Mouse (Mus musculus) hindbrain, postnatal 0 days (tissue): ENCODE data around the gene Map4k3. TPM values are rescaled to one million over a fixed set of nuclear protein-coding genes. Genes with fewer than 3 reads are reported as not detected.

Experiments
- ATAC-seq: fragments of 200-750 bp; cut with Nextera tagmentation; 2 replicates; pipeline ENCODE4 v1.8.0; 2017; ENCODE audit warnings: mild to moderate bottlenecking, moderate TSS enrichment, moderate library complexity
- DNase-seq: peaks from one replicate; pipeline ENCODE4 v3.0.0-alpha.2; 2015; ENCODE audit warnings: low spot score
- H3K27ac ChIP-seq: fragments of 300-500 bp; sonication (generic); 2 replicates; pipeline ENCODE4 v1.5.1; 2014; ENCODE audit warnings: mild to moderate bottlenecking
- H3K27me3 ChIP-seq: fragments of 300-500 bp; sonication (generic); 2 replicates; pipeline ENCODE4 v1.6.1; 2014; ENCODE audit warnings: low read length, mixed read lengths; ENCODE audit not compliant: insufficient read depth
- H3K36me3 ChIP-seq: fragments of 300-500 bp; sonication (generic); 2 replicates; pipeline ENCODE4 v1.6.1; 2014; ENCODE audit warnings: low read length, mixed read lengths; ENCODE audit not compliant: insufficient read depth
- H3K4me1 ChIP-seq: fragments of 300-500 bp; sonication (generic); 2 replicates; pipeline ENCODE4 v1.6.1; 2014; ENCODE audit warnings: antibody characterized with exemption, low read length, mixed read lengths; ENCODE audit not compliant: insufficient read depth
- H3K4me2 ChIP-seq: fragments of 300-500 bp; sonication (generic); 2 replicates; pipeline ENCODE4 v1.6.1; 2014; ENCODE audit warnings: low read depth, mild to moderate bottlenecking, low read length, moderate library complexity, mixed read lengths
- H3K4me3 ChIP-seq: fragments of 300-500 bp; sonication (generic); 2 replicates; pipeline ENCODE4 v1.5.1; 2014; ENCODE audit warnings: low read length
- H3K9ac ChIP-seq: fragments of 300-500 bp; sonication (generic); replicated peaks from 2 replicates; pipeline ENCODE4 v1.6.1; 2014; ENCODE audit warnings: mild to moderate bottlenecking, low read length, moderate library complexity, mixed read lengths
- H3K9me3 ChIP-seq: fragments of 300-500 bp; sonication (generic); 2 replicates; pipeline ENCODE4 v1.6.1; 2016; ENCODE audit warnings: low read length, mixed read lengths
- CTCF ChIP-seq: IDR thresholded peaks from 2 replicates; pipeline ENCODE4 v1.5.1; 2016; ENCODE audit warnings: antibody characterized with exemption, control low read depth, low read depth
- WGBS: fragments of 180-500 bp; shearing (Covaris S2); extraction: QIAGEN DNeasy Blood & Tissue Kit; methylation state at CpG from one replicate; pipeline ENCODE4 v1.1.7; 2014; 5-methylcytosine and 5-hydroxymethylcytosine counted together
- polyA plus RNA-seq: library from polyadenylated mRNA; unstranded; fragments of >200 nt; fragmentation: Nextera tagmentation; extraction: Ambion mirVana; gene quantifications from 2 replicates; pipeline ENCODE4 v1.2.1, GENCODE M21; 2015
- total RNA-seq: library from RNA; depleted of rRNA; stranded (reverse); fragments of >200 nt; gene quantifications from 2 replicates; pipeline ENCODE4 v1.2.3, GENCODE M21; 2014

Gene Map4k3
- total and polyA plus RNA-seq, 2 experiments from 2014 or later: 17.7 to 46.5 TPM

DNA sequence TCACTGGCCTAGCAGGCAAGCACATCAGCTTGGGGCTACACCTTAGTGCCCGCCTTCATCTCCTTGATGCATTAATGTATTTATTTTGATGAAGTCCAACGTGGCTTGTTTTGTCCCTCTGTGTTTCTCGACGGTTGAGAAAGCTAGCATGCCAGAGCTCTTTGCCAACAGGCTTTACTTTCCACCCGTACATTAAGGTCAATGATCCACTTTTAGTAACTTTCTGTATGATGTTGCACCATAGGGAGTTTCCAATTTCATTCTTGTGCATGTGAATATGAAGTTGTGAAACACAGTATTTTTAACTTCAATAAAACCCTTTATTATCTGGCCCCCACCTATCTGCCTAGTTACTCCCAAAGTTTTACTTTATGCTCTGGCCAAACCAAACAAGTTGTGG, 42.2 kb downstream of the Map4k3 start:
- Histone ChIP-seq H3K4me2 (no peak overlapping the region), H3K9me3 (no peaks in the 10 kb centered on the region), H3K4me1 (no peaks in the 10 kb centered on the region), H3K27me3 (no peaks in the 10 kb centered on the region), H3K4me3 (no peak overlapping the region), H3K36me3 (no peaks in the 10 kb centered on the region), H3K27ac (no peak overlapping the region), H3K9ac (no peak overlapping the region)
- ATAC-seq: no peak
- WGBS: 90% methylated on average over 5 of the region's 5 CpGs
- TF ChIP-seq CTCF: no peak
- no peak for DNase-seq

DNA sequence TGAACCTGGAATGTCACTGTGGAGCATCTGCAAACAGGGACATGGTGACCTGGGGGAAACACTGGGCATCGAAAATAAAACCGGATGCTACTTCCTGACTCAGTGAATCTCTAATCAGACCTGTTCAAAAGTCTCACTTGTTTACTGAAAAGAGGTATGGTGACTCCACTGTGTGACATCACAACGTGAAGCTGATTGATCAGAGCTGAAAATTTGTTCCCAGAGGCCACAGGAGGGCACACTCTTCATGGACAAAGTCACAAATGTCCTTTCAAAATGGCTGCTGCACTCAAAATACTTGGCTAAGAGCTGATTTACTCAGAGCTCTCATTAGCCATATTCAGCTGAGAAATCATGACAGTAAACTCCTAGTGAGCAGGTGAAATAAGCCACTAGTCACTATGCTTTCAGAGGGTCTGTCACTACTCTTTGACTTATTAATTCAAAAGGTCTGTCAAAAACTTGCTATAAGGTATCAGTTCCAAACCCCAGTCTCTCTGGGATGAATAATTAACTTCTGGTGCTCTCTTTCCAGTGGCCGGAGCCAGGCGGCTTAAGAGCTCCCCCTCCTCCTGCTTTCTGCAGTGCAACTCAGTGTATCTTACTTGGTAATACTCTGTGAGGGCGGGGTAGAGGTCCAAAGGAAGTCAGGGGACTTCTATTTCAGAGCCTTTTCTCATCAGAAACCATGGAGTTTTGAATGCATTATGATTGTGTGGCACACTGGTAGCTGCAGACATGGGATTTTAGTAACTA, 44.3 kb downstream of the Map4k3 start:
- no peaks in the 10 kb centered on the region for H3K4me1 ChIP-seq
- no peak overlapping the region for H3K4me3 ChIP-seq
- H3K27me3 ChIP-seq: no peaks in the 10 kb centered on the region
- H3K9me3 ChIP-seq: no peaks in the 10 kb centered on the region
- peak; percentile 58 for TF ChIP-seq CTCF
- ATAC-seq: peak; percentile 77
- no peaks in the 10 kb centered on the region for H3K36me3 ChIP-seq
- 53% methylated on average over 6 of the region's 6 CpGs for WGBS
- no peak overlapping the region for H3K9ac ChIP-seq
- H3K4me2 ChIP-seq: no peak overlapping the region
- peak; percentile 72 for DNase-seq
- H3K27ac ChIP-seq: peak overlapping the region; percentile 48; the same call in 1 of the 2 replicates

DNA sequence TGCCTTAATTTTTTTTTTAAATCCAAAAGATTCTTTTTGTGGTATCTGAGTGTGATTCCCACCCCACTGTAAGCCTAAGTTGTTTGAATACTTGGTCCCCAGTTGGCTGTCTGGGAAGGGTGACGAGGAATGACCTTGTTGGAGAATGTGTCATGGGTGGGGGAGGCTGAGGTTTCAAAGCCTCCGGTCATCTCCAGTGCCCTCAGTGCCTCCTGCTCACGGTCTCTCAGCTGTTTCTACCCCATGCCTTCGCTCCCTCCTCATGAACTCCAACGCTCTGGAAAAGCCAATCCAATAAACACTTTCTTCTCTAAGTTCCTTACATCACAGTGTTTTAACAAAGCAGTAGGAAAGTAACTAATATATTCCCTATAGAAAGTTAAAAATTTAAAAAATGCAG, 45.2 kb downstream of the Map4k3 start:
- no peak for TF ChIP-seq CTCF
- Histone ChIP-seq H3K36me3 (no peaks in the 10 kb centered on the region), H3K9ac (no peak overlapping the region), H3K4me2 (no peak overlapping the region), H3K4me1 (no peaks in the 10 kb centered on the region), H3K9me3 (no peaks in the 10 kb centered on the region), H3K4me3 (no peak overlapping the region), H3K27me3 (no peaks in the 10 kb centered on the region), H3K27ac (no peak overlapping the region)
- ATAC-seq (no peak), DNase-seq (no peak)
- 76% methylated on average over 5 of the region's 5 CpGs for WGBS

DNA sequence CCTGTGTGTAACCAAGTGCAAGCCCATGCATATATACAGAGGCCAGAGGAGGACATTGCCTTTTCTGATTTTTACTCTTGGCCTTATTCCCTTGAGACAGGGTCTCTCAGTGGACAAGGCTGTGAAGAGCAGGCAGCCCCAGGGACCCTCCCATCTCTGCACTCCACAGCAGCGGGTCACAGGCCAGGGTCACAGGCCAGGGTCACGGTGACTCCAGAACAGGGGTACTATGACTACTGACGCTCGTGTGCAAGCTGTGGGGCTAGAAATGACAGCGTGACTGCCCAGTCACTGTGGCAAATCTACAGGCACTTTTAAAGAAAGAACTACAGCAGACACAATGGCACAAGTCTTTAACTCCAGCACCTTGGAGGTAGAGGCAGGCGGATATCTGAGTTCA, 50.1 kb downstream of the Map4k3 start:
- no peak for ATAC-seq
- no peak overlapping the region for H3K4me2 ChIP-seq
- DNase-seq: no peak
- H3K27me3 ChIP-seq: no peaks in the 10 kb centered on the region
- no peak overlapping the region for H3K9ac ChIP-seq
- TF ChIP-seq CTCF: no peak
- WGBS: 64% methylated on average over 6 of the region's 6 CpGs
- no peak overlapping the region for H3K27ac ChIP-seq
- H3K36me3 ChIP-seq: no peaks in the 10 kb centered on the region
- no peak overlapping the region for H3K4me3 ChIP-seq
- H3K4me1 ChIP-seq: no peaks in the 10 kb centered on the region
- no peaks in the 10 kb centered on the region for H3K9me3 ChIP-seq

GRCm38 (mm10) chr17:80676859-80677535, 51.3 kb downstream of the Map4k3 start:
- TF ChIP-seq CTCF: no peak

GRCm38 (mm10) chr17:80676211-80676610, 52.1 kb downstream of the Map4k3 start:
- Histone ChIP-seq H3K4me1 (no peaks in the 10 kb centered on the region), H3K36me3 (no peaks in the 10 kb centered on the region), H3K27ac (no peak overlapping the region), H3K4me3 (no peak overlapping the region), H3K27me3 (no peaks in the 10 kb centered on the region), H3K9ac (no peak overlapping the region), H3K4me2 (no peak overlapping the region), H3K9me3 (no peaks in the 10 kb centered on the region)
- 0 out of 2 replicates have a peak, but pooled peaks have one; percentile 1 for TF ChIP-seq CTCF
- 59% methylated on average over 2 of the region's 2 CpGs for WGBS
- no peak for DNase-seq
- no peak for ATAC-seq

More at GRCm38 (mm10) chr17:80676859-80677535, 51.3 kb downstream of the Map4k3 start:
- Histone ChIP-seq H3K4me2 (no peak overlapping the region), H3K4me3 (no peak overlapping the region), H3K27me3 (no peaks in the 10 kb centered on the region), H3K9ac (no peak overlapping the region), H3K27ac (no peak overlapping the region), H3K9me3 (no peaks in the 10 kb centered on the region), H3K4me1 (no peaks in the 10 kb centered on the region), H3K36me3 (no peaks in the 10 kb centered on the region)
- 73% methylated on average over 11 of the region's 11 CpGs for WGBS
- ATAC-seq: no peak
- DNase-seq: no peak

DNA sequence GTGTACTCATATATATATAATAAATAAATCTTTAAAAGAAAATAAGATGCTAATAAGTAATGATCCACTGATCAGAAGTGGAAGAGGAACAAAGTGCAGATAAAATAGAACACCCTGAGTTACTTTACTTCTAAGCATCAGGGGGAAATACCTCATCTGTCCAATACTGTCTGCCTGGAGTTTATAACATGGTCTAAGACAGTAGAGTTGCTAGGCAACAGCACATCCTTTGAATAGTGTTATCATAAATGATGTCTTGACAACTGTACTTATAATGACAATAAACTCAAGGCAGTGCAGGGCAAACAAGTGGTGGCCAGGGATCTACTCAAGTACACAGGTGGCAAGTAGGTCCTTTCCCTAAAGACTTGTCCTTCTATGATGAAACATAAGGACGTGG, 57.9 kb downstream of the Map4k3 start:
- WGBS: 88% methylated on average over 1 of the region's 1 CpGs
- no peak for ATAC-seq
- Histone ChIP-seq H3K36me3 (no peaks in the 10 kb centered on the region), H3K9me3 (no peaks in the 10 kb centered on the region), H3K4me3 (no peak overlapping the region), H3K27me3 (no peaks in the 10 kb centered on the region), H3K27ac (no peak overlapping the region), H3K4me1 (peaks cover 4% of the 10 kb centered on the region; the same call in 1 of the 2 replicates), H3K9ac (no peak overlapping the region), H3K4me2 (no peak overlapping the region)
- no peak for DNase-seq
- no peak for TF ChIP-seq CTCF
